Mouse (Mus musculus) erythroblast, embryonic 14.5 days (primary cell): ENCODE results near the gene Scd4. TPM values are rescaled to one million over a fixed set of nuclear protein-coding genes. Genes with fewer than 3 reads are reported as not detected.
"Not testable (repeated sequence)": the region's sequence is repeated elsewhere in the genome, so short reads cannot be mapped to it uniquely, and the experiment has no call there.

Experiments used
- H3K27me3 ChIP-seq: 2 replicates; pipeline ENCODE4 v1.6.1; 2012; ENCODE audit warnings: inconsistent platforms; ENCODE audit not compliant: control insufficient read depth
- H3K36me3 ChIP-seq: 2 replicates; pipeline ENCODE4 v1.6.1; 2012; ENCODE audit warnings: mild to moderate bottlenecking, inconsistent platforms; ENCODE audit not compliant: control insufficient read depth
- H3K4me1 ChIP-seq: 2 replicates; pipeline ENCODE4 v1.6.1; 2012; ENCODE audit warnings: inconsistent platforms; ENCODE audit not compliant: control insufficient read depth
- H3K4me3 ChIP-seq: replicated peaks from 2 replicates; pipeline ENCODE3; 2012; ENCODE audit warnings: moderate library complexity, mild to moderate bottlenecking, inconsistent platforms
- H3K9me3 ChIP-seq: 2 replicates; pipeline ENCODE4 v1.6.1; 2012; ENCODE audit warnings: low read length, inconsistent platforms, mixed read lengths; ENCODE audit not compliant: control insufficient read depth
- GATA1 ChIP-seq: IDR thresholded peaks from 2 replicates; pipeline ENCODE4 v1.6.1; 2012; ENCODE audit warnings: low read length, inconsistent platforms, mixed read lengths
- TAL1 ChIP-seq: IDR thresholded peaks from 3 replicates; pipeline ENCODE4 v1.6.1; 2012; ENCODE audit warnings: low read length, inconsistent platforms, mixed read lengths
- polyA plus RNA-seq: library from polyadenylated mRNA; stranded (reverse); fragments of >175 nt; gene quantifications from 2 replicates; pipeline ENCODE4 v1.2.3, GENCODE M21; 2012

Gene Scd4
- polyA plus RNA-seq, 1 experiment = not detected

GRCm38 (mm10) chr19:44358700-44359099 lies 25.8 kb downstream of the Scd4 start:
- no peaks in the 10 kb centered on the region for H3K27me3 ChIP-seq
- TF ChIP-seq TAL1 (no peak), GATA1 (no peak)
- no peaks in the 10 kb centered on the region for H3K9me3 ChIP-seq
- H3K4me3 ChIP-seq = no peak overlapping the region
- no peaks in the 10 kb centered on the region for H3K36me3 ChIP-seq
- peaks cover 7% of the 10 kb centered on the region for H3K4me1 ChIP-seq

- no peaks in the 10 kb centered on the region for H3K9me3 ChIP-seq
- 0 out of 2 replicates have a peak, but pooled peaks have one; percentile 32 for TF ChIP-seq GATA1
- no peak for TF ChIP-seq TAL1
- H3K36me3 ChIP-seq = no peaks in the 10 kb centered on the region
- H3K27me3 ChIP-seq = no peaks in the 10 kb centered on the region; the same call in 1 of the 2 replicates
- H3K4me1 ChIP-seq = peaks cover 14% of the 10 kb centered on the region
- no peak overlapping the region for H3K4me3 ChIP-seq
These were observed 30.6 kb downstream of the Scd4 start for GRCm38 (mm10) chr19:44363529-44363928.

- Histone ChIP-seq H3K4me1 (peaks cover 14% of the 10 kb centered on the region), H3K27me3 (no peaks in the 10 kb centered on the region; the same call in 1 of the 2 replicates), H3K4me3 (no peak overlapping the region), H3K36me3 (no peaks in the 10 kb centered on the region), H3K9me3 (no peaks in the 10 kb centered on the region)
- TF ChIP-seq TAL1 = no peak
- no peak for TF ChIP-seq GATA1
These were observed 31.1 kb downstream of the Scd4 start for GRCm38 (mm10) chr19:44364029-44364428.

- H3K27me3 ChIP-seq = peaks cover 3% of the 10 kb centered on the region; the same call in 1 of the 2 replicates
- no peaks in the 10 kb centered on the region for H3K9me3 ChIP-seq
- TF ChIP-seq TAL1 = no peak
- TF ChIP-seq GATA1 = no peak
- no peak overlapping the region for H3K4me3 ChIP-seq
- H3K4me1 ChIP-seq = peaks cover 14% of the 10 kb centered on the region
- no peaks in the 10 kb centered on the region for H3K36me3 ChIP-seq
These were observed 32.8 kb downstream of the Scd4 start for GRCm38 (mm10) chr19:44365733-44366132.

- H3K4me3 ChIP-seq, H3K36me3 ChIP-seq, H3K9me3 ChIP-seq, H3K27me3 ChIP-seq: not testable (repeated sequence)
- H3K4me1 ChIP-seq = peaks cover 14% of the 10 kb centered on the region
These were observed 34.2 kb downstream of the Scd4 start for GRCm38 (mm10) chr19:44367076-44367475.

- H3K9me3 ChIP-seq = no peaks in the 10 kb centered on the region
- peaks cover 9% of the 10 kb centered on the region for H3K4me1 ChIP-seq
- H3K27me3 ChIP-seq = peaks cover 3% of the 10 kb centered on the region
- no peaks in the 10 kb centered on the region for H3K36me3 ChIP-seq
- no peak overlapping the region for H3K4me3 ChIP-seq
- no peak for TF ChIP-seq TAL1
- no peak for TF ChIP-seq GATA1
These were observed 36.5 kb downstream of the Scd4 start for GRCm38 (mm10) chr19:44369371-44369770.

GRCm38 (mm10) chr19:44370231-44370630 lies 37.3 kb downstream of the Scd4 start:
- H3K36me3 ChIP-seq = no peaks in the 10 kb centered on the region
- H3K27me3 ChIP-seq = peaks cover 3% of the 10 kb centered on the region
- peaks cover 13% of the 10 kb centered on the region for H3K4me1 ChIP-seq
- no peak for TF ChIP-seq TAL1
- TF ChIP-seq GATA1 = no peak
- no peak overlapping the region for H3K4me3 ChIP-seq
- no peaks in the 10 kb centered on the region for H3K9me3 ChIP-seq

- no peak for TF ChIP-seq GATA1
- no peak for TF ChIP-seq TAL1
- Histone ChIP-seq H3K36me3 (no peaks in the 10 kb centered on the region), H3K4me1 (peaks cover 17% of the 10 kb centered on the region), H3K9me3 (no peaks in the 10 kb centered on the region), H3K4me3 (no peak overlapping the region), H3K27me3 (peaks cover 3% of the 10 kb centered on the region)
These were observed 40.1 kb downstream of the Scd4 start for GRCm38 (mm10) chr19:44372969-44373368.

- peaks cover 21% of the 10 kb centered on the region for H3K4me1 ChIP-seq
- H3K36me3 ChIP-seq = no peaks in the 10 kb centered on the region
- no peaks in the 10 kb centered on the region; the same call in 1 of the 2 replicates for H3K27me3 ChIP-seq
- no peak overlapping the region for H3K4me3 ChIP-seq
- no peak for TF ChIP-seq GATA1
- no peak for TF ChIP-seq TAL1
- H3K9me3 ChIP-seq = no peaks in the 10 kb centered on the region
These were observed 43.6 kb downstream of the Scd4 start for GRCm38 (mm10) chr19:44376511-44376951.

- H3K4me1 ChIP-seq = peaks cover 21% of the 10 kb centered on the region
- H3K4me3 ChIP-seq = no peak overlapping the region
- no peaks in the 10 kb centered on the region for H3K9me3 ChIP-seq
- H3K36me3 ChIP-seq = no peaks in the 10 kb centered on the region
- H3K27me3 ChIP-seq = no peaks in the 10 kb centered on the region
- no peak for TF ChIP-seq GATA1
- no peak for TF ChIP-seq TAL1
These were observed 44.9 kb downstream of the Scd4 start for GRCm38 (mm10) chr19:44377629-44378375.
